Mouse (Mus musculus): ENCODE measurements around the gene Nlrc5. TPM values are rescaled to one million over a fixed set of nuclear protein-coding genes. Genes with fewer than 3 reads are reported as not detected.
"Not testable (repeated sequence)": the region's sequence is repeated elsewhere in the genome, so short reads cannot be mapped to it uniquely, and the experiment has no call there.

Nlrc5 gene
- polyA plus RNA-seq, 1 experiment from 2014 or later, result not detected

DNA sequence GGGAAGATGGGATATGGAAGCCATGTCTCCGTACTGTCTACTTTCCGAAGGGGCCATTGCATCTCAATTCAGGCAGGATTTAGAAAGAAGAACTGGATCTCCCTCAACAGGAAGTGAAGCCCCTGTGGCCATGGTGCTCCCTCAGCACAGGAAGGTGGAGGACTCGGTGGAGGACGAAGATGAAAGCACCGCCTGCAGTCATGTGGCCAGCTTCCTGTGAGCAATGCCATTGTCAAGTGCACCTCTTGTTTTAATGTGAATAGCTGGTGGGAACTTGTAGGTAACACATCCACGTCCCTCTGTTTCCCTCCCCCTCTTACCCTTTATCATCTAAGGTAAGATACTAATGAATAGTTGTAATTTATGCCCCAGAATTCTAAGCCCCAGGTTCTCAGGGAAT, 35.6 kb upstream of the Nlrc5 start:
- DNase-seq (ENCODE audit: low spot score), result no peak
- Histone ChIP-seq H3K36me3 (peaks cover 30% of the 10 kb centered on the region), H3K4me3 (no peak overlapping the region), H3K9me3 (no peaks in the 10 kb centered on the region), H3K27me3 (ENCODE audit: insufficient read depth, poor library complexity, severe bottlenecking) (no peaks in the 10 kb centered on the region), H3K27ac (no peak overlapping the region), H3K4me1 (peaks cover 6% of the 10 kb centered on the region)
- 78% methylated on average over 6 of the region's 6 CpGs for WGBS

DNA sequence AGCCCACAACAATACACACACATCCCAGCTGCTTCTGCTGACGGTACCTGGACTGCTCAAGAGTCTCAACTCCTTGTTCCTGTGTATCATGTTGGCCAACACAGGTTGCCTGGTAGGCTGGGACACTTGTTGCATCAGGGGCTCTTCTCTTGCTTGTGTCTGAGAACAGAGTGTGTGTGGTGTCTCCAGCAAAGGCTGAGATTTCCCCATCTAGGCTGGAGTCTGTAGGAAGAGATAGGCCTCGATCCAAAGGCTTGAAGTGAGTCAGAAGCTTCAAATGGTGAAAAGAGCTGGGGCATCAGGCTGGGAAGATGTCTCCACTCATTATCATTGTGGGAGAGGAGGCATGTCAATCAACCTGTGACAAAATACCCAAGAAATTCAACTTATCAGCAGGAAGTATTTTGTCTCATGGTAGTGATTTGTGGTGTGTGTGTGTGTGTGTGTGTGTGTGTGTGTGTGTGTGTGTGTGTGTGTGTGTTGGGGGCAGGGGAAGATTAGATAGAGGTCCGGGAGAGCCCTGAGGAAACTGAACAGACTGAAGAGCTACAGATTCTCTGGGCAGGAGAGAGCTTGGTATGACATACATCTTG, 34.7 kb upstream of the Nlrc5 start:
- no peak for DNase-seq (ENCODE audit: low spot score)
- Histone ChIP-seq H3K4me1 (peaks cover 6% of the 10 kb centered on the region), H3K36me3 (peaks cover 22% of the 10 kb centered on the region), H3K4me3 (no peak overlapping the region), H3K27me3 (ENCODE audit: insufficient read depth, poor library complexity, severe bottlenecking) (no peaks in the 10 kb centered on the region), H3K27ac (no peak overlapping the region), H3K9me3 (no peaks in the 10 kb centered on the region)
- 68% methylated on average over 3 of the region's 3 CpGs for WGBS

DNA sequence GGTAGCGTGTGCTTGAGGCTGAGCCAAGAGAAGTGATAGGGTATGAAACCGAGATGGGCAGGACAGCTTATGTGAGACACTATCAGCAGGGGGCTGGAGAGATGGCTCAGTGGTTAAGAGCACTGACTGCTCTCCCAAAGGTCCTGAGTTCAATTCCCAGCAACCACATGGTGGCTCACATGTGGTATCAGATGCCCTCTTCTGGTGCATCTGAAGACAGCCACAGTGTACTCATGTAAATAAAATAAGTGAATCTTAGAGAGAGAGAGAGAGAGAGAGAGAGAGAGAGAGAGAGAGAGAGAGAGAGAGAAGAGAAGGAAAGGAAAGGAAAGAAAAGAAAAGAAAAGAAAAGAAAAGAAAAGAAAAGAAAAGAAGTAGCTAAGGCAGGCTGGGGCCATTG, 34.2 kb upstream of the Nlrc5 start:
- H3K4me1 ChIP-seq; H3K27me3 ChIP-seq (ENCODE audit: insufficient read depth, poor library complexity, severe bottlenecking); H3K9me3 ChIP-seq; H3K4me3 ChIP-seq; H3K27ac ChIP-seq; DNase-seq (ENCODE audit: low spot score): not testable (repeated sequence)
- WGBS, result 72% methylated on average over 2 of the region's 2 CpGs
- H3K36me3 ChIP-seq, result peaks cover 17% of the 10 kb centered on the region

DNA sequence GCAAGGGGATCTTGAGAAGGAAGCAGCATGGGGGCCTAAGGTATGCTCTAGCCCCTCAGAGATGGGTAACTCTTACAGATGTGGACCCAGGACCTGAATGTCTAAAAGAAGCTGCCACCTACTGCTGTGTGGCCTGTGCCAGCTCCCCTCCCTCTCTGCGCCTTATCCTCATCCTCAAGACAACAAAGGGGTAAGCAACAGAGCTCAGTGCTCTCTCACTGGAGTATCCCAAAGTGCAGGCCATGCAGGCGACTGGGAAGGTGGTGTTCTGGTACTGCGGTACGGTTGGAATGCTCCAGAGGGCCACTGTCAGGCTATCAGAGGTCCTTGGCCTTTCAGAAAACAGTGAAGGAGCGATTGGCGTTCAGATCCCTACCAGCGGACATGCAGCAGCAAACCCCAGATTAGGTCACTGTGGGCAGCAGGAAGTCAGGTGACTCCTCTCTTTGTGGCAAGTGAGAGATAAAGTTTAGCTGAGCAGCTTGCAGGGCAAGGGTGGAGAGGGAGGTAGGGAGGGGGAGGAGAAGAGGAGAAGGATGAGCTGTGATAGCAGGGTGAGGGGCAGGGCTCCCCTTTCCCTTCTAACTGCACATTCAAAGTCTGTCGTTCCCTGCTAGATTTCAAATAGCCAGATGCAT, 25.6 kb upstream of the Nlrc5 start:
- Histone ChIP-seq H3K9me3 (no peaks in the 10 kb centered on the region), H3K27me3 (ENCODE audit: insufficient read depth, poor library complexity, severe bottlenecking) (no peaks in the 10 kb centered on the region), H3K4me3 (no peak overlapping the region), H3K4me1 (peaks cover 19% of the 10 kb centered on the region), H3K36me3 (no peaks in the 10 kb centered on the region), H3K27ac (peak overlapping the region; percentile 74)
- no peak for DNase-seq (ENCODE audit: low spot score)
- 25% methylated on average over 8 of the region's 8 CpGs for WGBS

DNA sequence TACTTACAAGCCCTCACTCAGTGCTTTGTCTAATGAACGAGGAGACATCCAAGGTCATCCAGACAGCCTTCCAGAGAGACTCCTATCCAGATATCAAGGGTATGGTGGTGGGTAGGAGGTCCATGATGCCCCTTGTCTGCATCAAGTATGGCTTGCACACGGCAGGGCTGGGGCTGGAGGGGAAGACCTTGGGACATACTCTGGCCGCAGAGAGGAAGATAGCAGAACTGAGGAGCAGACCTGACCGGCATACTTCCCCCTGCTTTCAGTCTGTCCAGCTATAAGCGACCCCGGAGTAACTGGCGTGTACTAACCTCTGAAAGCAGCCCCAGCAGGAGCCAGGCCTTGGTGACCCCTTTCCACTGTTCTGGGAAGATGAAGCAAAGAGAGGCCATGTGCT, 24.6 kb upstream of the Nlrc5 start:
- 79% methylated on average over 7 of the region's 7 CpGs for WGBS
- Histone ChIP-seq H3K36me3 (no peaks in the 10 kb centered on the region), H3K9me3 (no peaks in the 10 kb centered on the region), H3K27me3 (ENCODE audit: insufficient read depth, poor library complexity, severe bottlenecking) (no peaks in the 10 kb centered on the region), H3K27ac (no peak overlapping the region), H3K4me3 (no peak overlapping the region), H3K4me1 (peaks cover 19% of the 10 kb centered on the region)
- DNase-seq (ENCODE audit: low spot score), result no peak

DNA sequence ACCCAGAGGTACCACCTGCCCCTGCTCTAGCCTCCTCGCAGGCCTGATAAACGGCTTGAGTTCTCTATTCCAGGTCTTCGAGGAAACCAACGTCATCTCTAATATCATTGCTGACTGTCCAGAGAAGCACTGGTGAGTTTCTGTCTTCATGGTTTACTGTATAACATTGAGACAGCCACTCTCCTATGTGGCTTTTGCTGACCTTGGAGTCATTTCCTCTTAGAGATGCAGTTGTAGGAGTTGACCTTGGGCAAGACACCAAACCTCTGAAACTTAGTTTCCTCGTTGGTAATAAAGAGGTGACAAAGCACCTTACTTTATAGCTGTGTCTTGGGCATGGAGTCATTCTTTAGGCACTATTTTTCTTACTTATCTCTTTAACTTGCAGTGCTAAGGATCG, 21.6 kb upstream of the Nlrc5 start:
- no peaks in the 10 kb centered on the region for H3K9me3 ChIP-seq
- no peaks in the 10 kb centered on the region for H3K27me3 ChIP-seq (ENCODE audit: insufficient read depth, poor library complexity, severe bottlenecking)
- DNase-seq (ENCODE audit: low spot score), result no peak
- 83% methylated on average over 6 of the region's 6 CpGs for WGBS
- H3K4me1 ChIP-seq, result peaks cover 19% of the 10 kb centered on the region
- H3K36me3 ChIP-seq, result no peaks in the 10 kb centered on the region
- no peak overlapping the region for H3K4me3 ChIP-seq
- H3K27ac ChIP-seq, result no peak overlapping the region

DNA sequence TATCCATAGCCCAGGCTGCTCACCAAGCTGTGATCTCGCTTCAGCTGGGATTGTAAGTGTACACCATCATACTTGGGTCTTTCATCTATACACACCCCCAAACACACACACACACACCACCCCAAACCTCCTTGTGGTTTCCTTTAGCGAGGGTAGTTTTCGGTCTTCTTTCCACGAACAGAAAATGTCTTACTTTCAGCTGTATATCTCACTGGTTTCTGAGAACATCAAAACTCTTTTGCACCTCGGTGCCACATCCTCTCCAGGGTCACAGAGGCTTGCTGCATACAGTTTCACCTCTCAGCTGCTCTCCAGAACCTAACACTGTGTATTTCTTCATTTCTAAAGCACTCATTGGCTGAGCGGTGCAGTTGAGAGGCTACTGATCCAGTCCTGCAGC, 20.6 kb upstream of the Nlrc5 start:
- H3K27ac ChIP-seq, result no peak overlapping the region
- whole genome bisulfite sequencing, result 85% methylated on average over 6 of the region's 6 CpGs
- DNase-seq (ENCODE audit: low spot score), result no peak
- H3K4me1 ChIP-seq, result peaks cover 11% of the 10 kb centered on the region
- no peaks in the 10 kb centered on the region for H3K27me3 ChIP-seq (ENCODE audit: insufficient read depth, poor library complexity, severe bottlenecking)
- H3K4me3 ChIP-seq, result no peak overlapping the region
- H3K9me3 ChIP-seq, result no peaks in the 10 kb centered on the region
- H3K36me3 ChIP-seq, result no peaks in the 10 kb centered on the region

DNA sequence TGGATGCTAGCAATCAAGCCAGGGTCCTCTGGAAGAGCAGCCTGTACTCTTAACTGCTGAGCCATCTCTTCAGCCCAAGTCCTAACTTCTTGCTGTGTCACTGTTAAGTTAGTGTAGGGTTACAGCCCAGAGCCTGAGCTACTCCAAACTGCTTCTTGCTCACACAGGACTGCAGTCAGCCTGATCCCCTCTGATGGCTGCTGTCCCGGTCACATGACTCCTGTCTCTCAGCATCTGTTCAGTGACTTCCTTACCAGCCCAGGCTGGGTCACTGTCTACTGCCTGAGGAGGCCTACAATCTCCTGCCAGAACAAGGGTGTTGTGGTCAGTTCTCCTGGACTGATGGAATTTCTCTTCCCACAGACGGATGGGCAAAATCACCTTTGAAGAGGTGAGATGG, 18.9 kb upstream of the Nlrc5 start:
- WGBS, result 65% methylated on average over 2 of the region's 2 CpGs
- no peaks in the 10 kb centered on the region for H3K36me3 ChIP-seq
- DNase-seq (ENCODE audit: low spot score), result no peak
- no peak overlapping the region for H3K4me3 ChIP-seq
- H3K27me3 ChIP-seq (ENCODE audit: insufficient read depth, poor library complexity, severe bottlenecking), result no peaks in the 10 kb centered on the region
- no peaks in the 10 kb centered on the region for H3K4me1 ChIP-seq
- no peaks in the 10 kb centered on the region for H3K9me3 ChIP-seq
- no peak overlapping the region for H3K27ac ChIP-seq

DNA sequence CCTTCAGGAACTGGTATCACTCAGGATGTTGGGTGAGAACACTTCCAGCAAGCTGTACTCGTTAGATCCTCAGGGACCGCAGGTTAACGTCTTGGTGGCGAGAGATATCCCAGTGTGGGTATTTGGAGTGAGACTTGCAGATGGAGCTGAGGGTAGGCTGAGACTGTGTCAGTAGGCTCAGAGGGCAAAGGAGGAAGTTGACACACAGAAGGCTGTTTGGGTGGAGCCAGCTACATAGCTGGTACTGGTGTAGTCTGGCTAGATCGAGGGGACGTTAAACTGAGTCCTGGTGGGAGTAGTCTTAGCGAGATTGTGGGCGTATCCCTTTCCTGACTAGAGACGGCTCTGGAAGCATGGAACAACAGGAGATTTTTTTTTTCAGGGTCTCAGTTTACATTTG, 16.1 kb upstream of the Nlrc5 start:
- H3K36me3 ChIP-seq, result no peaks in the 10 kb centered on the region
- WGBS, result 70% methylated on average over 9 of the region's 9 CpGs
- no peak overlapping the region for H3K4me3 ChIP-seq
- no peak overlapping the region for H3K27ac ChIP-seq
- no peaks in the 10 kb centered on the region for H3K4me1 ChIP-seq
- no peaks in the 10 kb centered on the region for H3K27me3 ChIP-seq (ENCODE audit: insufficient read depth, poor library complexity, severe bottlenecking)
- no peaks in the 10 kb centered on the region for H3K9me3 ChIP-seq
- no peak for DNase-seq (ENCODE audit: low spot score)

DNA sequence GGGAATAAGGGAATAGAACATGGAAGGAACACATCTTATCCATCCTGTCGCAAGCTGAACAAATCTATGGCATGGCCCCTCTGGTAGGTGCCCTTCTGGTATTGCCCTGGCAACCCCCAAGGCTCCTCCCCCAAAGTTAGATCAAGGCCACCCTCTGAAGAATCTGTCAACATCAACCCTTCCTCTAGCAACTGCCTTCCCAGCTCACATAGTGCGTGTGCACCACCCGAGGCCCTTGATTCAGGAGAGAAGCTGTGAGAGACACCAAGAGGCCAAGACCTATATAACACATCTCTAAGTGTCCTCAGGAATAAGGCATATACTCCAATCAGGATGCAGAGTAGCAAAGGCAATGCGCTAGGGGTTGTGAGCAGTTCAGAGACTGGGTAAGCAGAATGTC, 11.9 kb upstream of the Nlrc5 start:
- Histone ChIP-seq H3K4me3 (no peak overlapping the region), H3K9me3 (no peaks in the 10 kb centered on the region), H3K27me3 (ENCODE audit: insufficient read depth, poor library complexity, severe bottlenecking) (no peaks in the 10 kb centered on the region), H3K4me1 (no peaks in the 10 kb centered on the region), H3K27ac (no peak overlapping the region), H3K36me3 (no peaks in the 10 kb centered on the region)
- no peak for DNase-seq (ENCODE audit: low spot score)
- 82% methylated on average over 4 of the region's 4 CpGs for WGBS

DNA sequence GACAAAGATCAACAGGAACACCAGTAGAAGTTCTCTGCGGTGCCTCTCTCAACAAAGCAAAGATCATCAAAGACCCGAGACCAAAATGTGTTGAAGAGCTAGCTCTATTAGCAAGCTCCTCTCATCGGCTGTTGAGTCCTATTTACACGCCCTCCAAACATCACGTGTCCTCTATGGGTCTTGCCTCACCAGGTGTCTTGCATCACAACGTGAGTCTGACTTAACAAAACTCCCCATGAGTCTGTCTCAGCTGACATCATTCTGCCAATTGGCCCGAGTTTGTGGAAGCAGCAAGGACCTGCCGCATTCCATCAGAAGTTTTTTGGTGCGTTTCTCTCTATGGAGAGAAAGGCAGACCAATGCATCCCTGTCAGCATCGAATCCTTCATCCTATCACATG, 6.2 kb upstream of the Nlrc5 start:
- Histone ChIP-seq H3K27ac (no peak overlapping the region), H3K36me3 (no peaks in the 10 kb centered on the region), H3K27me3 (ENCODE audit: insufficient read depth, poor library complexity, severe bottlenecking) (peaks cover 22% of the 10 kb centered on the region), H3K4me1 (no peaks in the 10 kb centered on the region), H3K9me3 (no peaks in the 10 kb centered on the region), H3K4me3 (no peak overlapping the region)
- no peak for DNase-seq (ENCODE audit: low spot score)
- WGBS, result 57% methylated on average over 10 of the region's 10 CpGs

DNA sequence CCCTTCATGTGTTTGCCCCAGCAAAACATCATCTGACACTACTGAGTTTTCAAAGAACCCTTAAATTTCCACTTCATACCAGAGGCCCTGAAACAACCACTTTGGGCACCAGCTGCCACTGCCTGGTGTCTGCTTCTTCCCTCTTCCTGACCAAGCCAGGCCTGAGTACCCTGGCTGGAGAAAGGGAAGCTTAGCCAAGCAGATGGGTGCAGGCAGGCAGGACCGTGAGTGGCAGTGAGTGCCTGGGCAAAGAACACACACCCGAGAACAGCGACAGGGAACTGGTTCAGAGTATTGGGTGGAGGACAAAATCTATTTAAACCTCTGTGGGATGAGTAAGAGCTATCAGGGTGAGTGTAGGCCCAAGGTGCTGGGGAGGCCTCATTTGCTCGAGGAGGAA, 5.7 kb upstream of the Nlrc5 start:
- H3K27ac ChIP-seq, result no peak overlapping the region
- H3K36me3 ChIP-seq, result no peaks in the 10 kb centered on the region
- 69% methylated on average over 4 of the region's 4 CpGs for WGBS
- H3K27me3 ChIP-seq (ENCODE audit: insufficient read depth, poor library complexity, severe bottlenecking), result peaks cover 26% of the 10 kb centered on the region
- no peak for DNase-seq (ENCODE audit: low spot score)
- 0 out of 2 replicates have a peak, but pooled peaks cover under 1% of the 10 kb centered on the region for H3K4me1 ChIP-seq
- no peaks in the 10 kb centered on the region for H3K9me3 ChIP-seq
- no peak overlapping the region for H3K4me3 ChIP-seq

DNA sequence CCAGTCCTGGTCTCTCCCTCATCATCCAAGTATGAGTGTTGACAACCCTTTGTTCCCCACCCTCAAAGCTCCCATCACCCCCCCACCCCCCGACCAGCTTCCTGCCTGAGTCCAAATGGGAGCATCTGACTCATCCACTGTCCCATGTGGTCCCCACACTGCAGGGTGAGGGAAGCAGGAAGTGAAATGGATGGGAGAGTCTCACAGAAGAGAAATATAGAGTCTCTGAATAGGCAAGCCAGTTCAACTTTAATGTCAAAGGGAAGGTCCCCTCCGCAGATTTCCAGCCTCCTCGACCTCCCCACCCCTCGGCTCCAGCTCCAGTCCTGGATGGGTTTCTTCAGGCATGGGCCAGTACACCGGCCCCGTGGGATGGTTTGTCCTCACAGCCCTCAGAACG, 4.8 kb upstream of the Nlrc5 start:
- Histone ChIP-seq H3K27ac (no peak overlapping the region), H3K36me3 (no peaks in the 10 kb centered on the region), H3K4me1 (peaks cover 10% of the 10 kb centered on the region; the same call in 1 of the 2 replicates), H3K27me3 (ENCODE audit: insufficient read depth, poor library complexity, severe bottlenecking) (peaks cover 36% of the 10 kb centered on the region), H3K4me3 (no peak overlapping the region), H3K9me3 (no peaks in the 10 kb centered on the region)
- no peak for DNase-seq (ENCODE audit: low spot score)
- WGBS, result 77% methylated on average over 7 of the region's 7 CpGs

DNA sequence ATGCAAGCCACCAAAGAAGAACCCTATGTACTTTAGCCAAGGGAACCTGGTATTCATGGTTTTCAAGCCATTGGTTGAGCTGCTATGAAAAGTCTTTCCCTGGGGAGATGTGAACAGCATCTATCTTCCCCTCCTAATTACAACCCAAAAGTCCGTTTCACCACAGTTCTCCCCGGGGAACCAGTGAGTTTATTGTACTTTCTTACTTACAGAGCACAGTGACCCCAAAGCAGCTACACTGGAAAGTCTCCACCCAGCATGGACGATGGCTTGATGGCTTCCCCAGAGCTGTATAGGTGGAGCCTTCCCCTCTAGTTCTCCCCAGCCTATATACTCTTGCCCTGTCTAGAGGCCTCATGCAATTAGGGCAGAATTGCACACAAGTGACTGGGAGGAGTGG, 1.9 kb upstream of the Nlrc5 start:
- Histone ChIP-seq H3K27ac (no peak overlapping the region), H3K36me3 (no peaks in the 10 kb centered on the region), H3K9me3 (no peaks in the 10 kb centered on the region), H3K4me3 (no peak overlapping the region), H3K4me1 (peaks cover 11% of the 10 kb centered on the region; the same call in 1 of the 2 replicates), H3K27me3 (ENCODE audit: insufficient read depth, poor library complexity, severe bottlenecking) (peaks cover 55% of the 10 kb centered on the region)
- DNase-seq (ENCODE audit: low spot score), result no peak
- WGBS, result 76% methylated on average over 3 of the region's 3 CpGs
